In genomic region chr7:98962547-98963311, GRCm38 (mm10) we compare ENCODE assay signal across 9 mouse cellular contexts.
DNase-seq lines count a peak whose midpoint lies in the region; ATAC-seq and TF ChIP-seq lines count a peak whose summit lies in the region.
"Had no signal": no experiment of that assay in that cellular context is flagged by ENCODE, and none has a peak within 500 bp of the region (broad histone marks: within the 10 kb centered on the region; RNA-seq: fewer than 3 reads in every experiment).

No protein-coding gene starts in this region.

- intact Hi-C loops in heart, postnatal 36 days (cut with DNase I): loop anchor here (2.0 to 5.0 kb wide), 2 partner anchors 60 to 116 kb away; no protein-coding TSS in a partner anchor

- H3K27me3 ChIP-seq in forebrain, embryonic 15.5 days: no peaks in the 10 kb centered on the region
- H3K27me3 ChIP-seq in lung, embryonic 16.5 days (ENCODE audit: control insufficient read depth, insufficient read depth, low read depth, low read length): no peaks in the 10 kb centered on the region

- no peaks in the 10 kb centered on the region for H3K9me3 ChIP-seq in forebrain, embryonic 15.5 days
- H3K9me3 ChIP-seq in lung, embryonic 16.5 days (ENCODE audit: control insufficient read depth, low read length): no peaks in the 10 kb centered on the region

- peak; percentile 82 for TF ChIP-seq CTCF in layer of hippocampus, adult 2 months (conservative IDR thresholded peaks at IDR 0.05)
- TF ChIP-seq CTCF in olfactory bulb, adult 2 months (IDR thresholded peaks at IDR 0.05; ENCODE audit: insufficient read depth, low read depth, low read length): peak; percentile 66; the same call in 1 of the 2 replicates

- peak; percentile 73 for ATAC-seq in forebrain, embryonic 15.5 days (replicated peaks)
- peak; percentile 76 for ATAC-seq in lung, embryonic 16.5 days (ENCODE audit: low read depth)

- 33% methylated on average over 13 of the region's 13 CpGs for WGBS in forebrain, embryonic 15.5 days
- 33% methylated on average over 12 of the region's 13 CpGs for WGBS in lung, embryonic 16.5 days
- 30% methylated on average over 13 of the region's 13 CpGs for WGBS in olfactory bulb, adult 2 months

- no peak overlapping the region for H3K9ac ChIP-seq in forebrain, embryonic 15.5 days (replicated peaks)
- no peak overlapping the region for H3K9ac ChIP-seq in lung, embryonic 16.5 days (ENCODE audit: low read length)

- H3K4me2 ChIP-seq in forebrain, embryonic 15.5 days (replicated peaks): no peak overlapping the region
- no peak overlapping the region for H3K4me2 ChIP-seq in lung, embryonic 16.5 days (ENCODE audit: low read depth, low read length)

- peak; percentile 91 for DNase-seq in MN1 (ENCODE audit: low spot score)
- peak; percentile 58 for DNase-seq in cerebellum, adult 11-12 months
- DNase-seq in heart, postnatal 36 days: peak; percentile 66 to 71
- DNase-seq in layer of hippocampus, adult 2 months (ENCODE audit: low spot score in 2 of 2): peak; percentile 37 to 68
- DNase-seq in thymus, adult 18-20 months: peak; percentile 17 to 25

- no peaks in the 10 kb centered on the region for H3K36me3 ChIP-seq in forebrain, embryonic 15.5 days
- no peaks in the 10 kb centered on the region for H3K36me3 ChIP-seq in lung, embryonic 16.5 days (ENCODE audit: control insufficient read depth, insufficient read depth, low read length)

- H3K4me1 ChIP-seq in forebrain, embryonic 15.5 days: 0 out of 2 replicates have a peak, but pooled peaks cover 5% of the 10 kb centered on the region
- H3K4me1 ChIP-seq in lung, embryonic 16.5 days (replicated peaks; ENCODE audit: control insufficient read depth, insufficient read depth, low read length): peaks cover 7% of the 10 kb centered on the region
- peaks cover 21% of the 10 kb centered on the region for H3K4me1 ChIP-seq in olfactory bulb, adult 2 months (ENCODE audit: control insufficient read depth, insufficient read depth, low read length)

- H3K27ac ChIP-seq in forebrain, embryonic 15.5 days (replicated peaks): no peak overlapping the region
- no peak overlapping the region for H3K27ac ChIP-seq in layer of hippocampus, adult 2 months
- H3K27ac ChIP-seq in lung, embryonic 16.5 days (ENCODE audit: low read length): no peak overlapping the region
- peak overlapping the region; percentile 68 for H3K27ac ChIP-seq in olfactory bulb, adult 2 months (ENCODE audit: insufficient read depth, low read depth, low read length)
- H3K27ac ChIP-seq: macrophage had no signal

- no peak for TF ChIP-seq POLR2A in olfactory bulb, adult 2 months (IDR thresholded peaks at IDR 0.05; ENCODE audit: insufficient read depth, low read depth, low read length)

- H3K4me3 ChIP-seq in forebrain, embryonic 15.5 days: no peak overlapping the region
- H3K4me3 ChIP-seq in layer of hippocampus, adult 2 months: no peak overlapping the region
- no peak overlapping the region for H3K4me3 ChIP-seq in lung, embryonic 16.5 days (ENCODE audit: low read length)
- H3K4me3 ChIP-seq in olfactory bulb, adult 2 months (ENCODE audit: insufficient read depth, low read depth, low read length): no peak overlapping the region

Comparison
In these comparisons a context has a peak if more than half of its experiments do, and no peak if none do; other contexts are left out.
1. DNase-seq: peak in every context shown above with its lines; median percentile 91 in MN1; 68 in heart, postnatal 36 days; 58 in cerebellum, adult 11-12 months; 52 in layer of hippocampus, adult 2 months; 21 in thymus, adult 18-20 months.